Mouse (Mus musculus): ENCODE data around the gene Tfdp1.

Gene Tfdp1

DNA sequence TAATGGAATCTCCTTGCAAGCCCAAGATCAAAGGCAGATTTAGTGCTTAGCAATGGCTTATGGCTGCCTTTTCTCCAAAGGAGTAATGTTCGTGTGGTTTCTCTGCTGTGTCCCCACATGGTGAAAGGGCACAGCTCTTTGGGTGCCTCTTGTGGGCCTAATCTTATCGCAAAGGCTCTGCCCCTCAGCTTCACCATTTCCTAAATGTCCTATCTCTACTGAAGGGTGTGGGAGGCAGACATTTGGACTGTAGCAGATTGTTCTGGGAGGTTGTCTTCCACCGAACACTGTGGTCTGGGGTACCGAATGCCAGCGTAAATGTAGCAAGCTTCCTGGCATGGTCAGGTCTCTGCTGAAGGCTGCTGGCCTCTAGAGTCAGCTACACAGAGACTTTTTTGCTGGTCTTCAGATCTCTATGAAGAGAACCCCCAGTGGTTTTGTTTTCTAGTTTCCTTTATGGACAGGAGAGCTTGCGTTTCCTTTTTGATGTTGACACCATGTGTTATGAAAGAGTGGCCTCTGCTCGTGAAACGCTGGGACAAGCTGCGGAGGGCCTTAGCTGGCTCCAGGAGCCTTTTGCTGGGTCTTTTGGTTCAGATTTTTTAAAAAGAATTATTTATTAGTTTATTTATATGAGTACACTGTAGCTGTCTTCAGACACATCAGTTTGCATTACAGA is 14.7 kb downstream of the Tfdp1 start:
- no peak for DNase-seq (ENCODE audit: low read depth, low spot score)

DNA sequence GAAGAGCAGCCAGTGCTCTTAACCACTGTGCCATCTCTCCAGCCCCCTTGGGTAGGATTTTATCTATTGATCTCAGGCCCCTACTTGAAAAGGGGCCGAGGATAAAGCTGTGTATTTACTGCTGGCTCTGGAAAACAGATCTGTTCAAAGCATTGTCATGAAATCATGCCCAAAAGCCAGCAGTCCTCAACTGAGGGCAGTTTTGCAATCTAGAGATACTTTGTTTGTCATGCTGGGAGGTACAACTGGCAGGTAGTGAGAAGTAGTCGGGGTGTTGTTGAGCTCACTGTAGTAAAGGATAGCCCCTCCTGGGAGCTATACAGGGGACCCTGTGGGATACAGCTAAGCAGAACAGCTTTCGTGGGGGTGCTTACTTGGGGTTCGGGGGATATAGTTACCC is 15.3 kb downstream of the Tfdp1 start:
- no peak for DNase-seq (ENCODE audit: low read depth, low spot score)

DNA sequence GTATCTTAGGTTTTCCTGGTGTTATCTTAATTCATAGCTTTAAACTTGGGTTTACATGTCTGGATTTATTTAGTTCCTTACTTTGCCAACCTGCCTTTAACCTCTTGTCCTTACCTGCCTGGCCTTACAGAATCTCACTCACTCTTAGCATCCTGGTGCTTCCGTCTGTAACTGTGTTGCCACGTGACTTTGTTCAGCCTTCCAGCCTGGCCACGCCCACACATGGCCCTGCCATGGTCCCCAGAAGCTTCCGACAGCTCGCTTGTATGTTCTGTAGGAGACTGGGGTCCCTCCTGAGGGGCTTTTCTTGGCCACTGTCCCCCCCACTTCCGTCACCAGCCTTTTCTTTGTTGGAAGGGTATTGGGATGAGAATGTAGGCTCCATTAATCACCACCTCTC is 17.7 kb downstream of the Tfdp1 start:
- DNase-seq (ENCODE audit: low read depth, low spot score) = peak; percentile 58

DNA sequence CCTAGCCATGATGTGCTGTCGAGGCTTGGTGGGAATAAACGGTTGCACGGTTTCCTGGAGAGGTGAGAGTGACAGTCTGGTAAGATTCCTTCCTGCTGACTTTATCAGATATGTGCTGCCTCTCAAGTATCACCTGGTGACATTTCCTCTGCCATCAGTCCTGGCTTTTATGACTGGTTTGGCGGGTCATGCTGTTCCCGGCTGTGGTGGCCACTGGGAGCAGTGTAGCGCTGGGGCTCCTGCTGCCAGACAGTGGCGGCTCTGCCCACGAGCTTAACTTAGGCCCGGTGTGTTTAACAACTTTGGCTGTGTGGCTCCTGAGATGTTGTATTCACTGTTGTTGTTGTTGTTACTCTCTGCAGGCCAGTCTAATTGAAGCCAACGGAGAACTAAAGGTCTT is 18.1 kb downstream of the Tfdp1 start:
- no peak for DNase-seq (ENCODE audit: low read depth, low spot score)

DNA sequence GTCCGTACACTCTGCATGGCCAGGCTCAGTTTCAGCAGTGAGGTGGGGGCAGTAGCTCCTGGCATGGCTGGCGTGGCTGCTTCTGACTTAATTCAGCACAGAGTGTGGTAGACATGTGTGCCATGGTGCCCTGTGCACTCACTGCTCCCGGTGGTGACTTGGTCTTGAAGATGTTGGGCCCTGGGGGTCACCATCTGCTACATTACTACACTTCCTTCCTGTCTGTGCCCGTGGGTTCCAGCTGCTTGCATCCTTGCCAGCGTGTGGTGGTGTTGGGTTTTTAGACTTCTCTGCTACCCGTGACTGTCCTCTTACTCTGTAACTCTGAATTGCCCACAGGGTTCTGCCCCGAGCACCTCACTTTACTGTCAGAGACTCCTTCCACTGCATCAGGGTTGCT is 21.7 kb downstream of the Tfdp1 start:
- DNase-seq (ENCODE audit: low read depth, low spot score) = no peak

DNA sequence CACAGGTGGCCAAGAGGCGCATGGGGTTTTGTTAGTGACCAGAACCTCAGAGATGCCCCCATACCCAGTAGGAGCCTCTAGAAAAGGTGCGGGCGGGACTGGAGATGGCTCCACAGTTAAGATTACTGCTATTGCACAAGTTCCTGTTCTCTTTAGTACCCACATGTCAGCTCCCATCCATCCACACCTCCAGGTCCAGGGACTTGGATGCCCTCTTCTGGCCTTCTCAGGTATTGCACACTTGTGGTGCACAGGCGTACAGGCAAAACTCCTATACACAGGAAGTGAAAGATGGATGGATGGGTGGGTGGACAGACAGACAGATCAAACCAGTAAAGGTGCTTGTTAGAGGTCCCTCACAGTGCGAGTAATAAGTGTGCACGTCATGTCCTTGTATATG is 23.3 kb downstream of the Tfdp1 start:
- DNase-seq (ENCODE audit: low read depth, low spot score) = peak; percentile 82

GRCm38 (mm10) chr8:13373151-13373662 is 34.7 kb downstream of the Tfdp1 start:
- DNase-seq (ENCODE audit: low read depth, low spot score) = peak; percentile 17

DNA sequence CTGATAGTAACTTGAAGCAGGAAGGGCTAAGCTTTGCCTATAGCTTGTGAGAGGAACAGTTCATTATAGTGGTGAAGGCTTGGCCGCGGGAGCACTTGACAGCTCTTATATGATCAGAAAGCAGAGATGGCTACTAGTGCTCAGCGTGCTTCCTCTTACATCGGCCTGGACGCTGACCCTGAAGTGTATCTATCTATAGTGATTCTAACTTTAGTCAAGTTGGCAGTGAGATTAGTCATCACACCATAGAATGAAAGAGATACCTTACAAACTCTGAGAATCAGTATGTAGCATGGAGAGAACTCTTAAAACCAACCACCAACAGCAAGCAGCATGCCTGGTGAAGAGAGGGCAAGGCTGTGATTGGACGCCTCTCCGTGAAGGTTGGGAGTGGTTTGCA is 43.1 kb downstream of the Tfdp1 start:
- no peak for DNase-seq (ENCODE audit: low read depth, low spot score)

- no peak for DNase-seq (ENCODE audit: low read depth, low spot score)
These were observed 44.0 kb downstream of the Tfdp1 start for GRCm38 (mm10) chr8:13382536-13382935.

DNA sequence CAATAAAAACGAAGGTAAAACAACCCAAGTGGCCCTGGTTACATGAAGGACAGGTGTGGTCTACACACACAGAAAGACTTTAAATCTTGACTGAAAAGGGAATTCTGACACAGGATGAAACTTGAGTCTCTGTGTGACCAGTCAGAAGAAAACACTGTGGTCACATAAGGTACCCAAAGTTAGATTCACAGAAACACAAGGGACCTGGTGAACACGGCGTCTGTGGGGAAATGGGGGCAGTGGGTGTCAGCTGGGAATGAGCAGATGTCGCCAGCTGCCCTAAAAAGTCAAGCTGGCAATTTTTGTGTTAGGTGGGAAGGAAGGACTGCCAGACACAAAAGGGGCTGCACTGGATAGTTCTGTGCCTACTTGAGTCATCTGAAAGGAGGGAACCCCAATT is 44.4 kb downstream of the Tfdp1 start:
- no peak for DNase-seq (ENCODE audit: low read depth, low spot score)

DNA sequence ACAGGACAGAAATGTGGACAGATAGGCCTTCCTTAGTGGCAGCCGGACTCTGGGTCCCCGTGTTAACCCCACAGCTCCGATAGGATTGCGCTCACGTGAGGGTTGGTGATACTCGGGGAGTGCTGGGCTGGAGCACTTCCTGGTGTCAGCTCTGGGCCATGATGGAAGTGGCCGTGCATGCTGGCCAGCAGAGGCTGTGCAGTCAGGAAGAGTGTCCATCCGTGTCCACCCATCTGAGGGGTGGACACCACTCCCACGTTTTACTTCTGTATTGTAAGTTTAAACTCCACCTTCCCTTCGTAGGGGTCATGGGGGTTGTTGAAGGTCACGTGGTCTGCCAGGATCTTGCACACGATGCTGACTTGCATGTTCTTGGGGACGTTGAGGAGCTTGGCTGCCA is 47.8 kb downstream of the Tfdp1 start:
- no peak for DNase-seq (ENCODE audit: low read depth, low spot score)

GRCm38 (mm10) chr8:13387728-13388127 is 49.2 kb downstream of the Tfdp1 start:
- DNase-seq (ENCODE audit: low read depth, low spot score) = no peak

- DNase-seq (ENCODE audit: low read depth, low spot score) = no peak
These were observed 50.2 kb downstream of the Tfdp1 start for GRCm38 (mm10) chr8:13388744-13389143.

GRCm38 (mm10) chr8:13393869-13394268 is 55.3 kb downstream of the Tfdp1 start:
- no peak for DNase-seq (ENCODE audit: low read depth, low spot score)

GRCm38 (mm10) chr8:13396725-13397124 is 58.2 kb downstream of the Tfdp1 start, which contains the start of gene Atp4b:
TSS of gene Atp4b (minus strand) at chr8:13396825.
- DNase-seq (ENCODE audit: low read depth, low spot score) = no peak

DNA sequence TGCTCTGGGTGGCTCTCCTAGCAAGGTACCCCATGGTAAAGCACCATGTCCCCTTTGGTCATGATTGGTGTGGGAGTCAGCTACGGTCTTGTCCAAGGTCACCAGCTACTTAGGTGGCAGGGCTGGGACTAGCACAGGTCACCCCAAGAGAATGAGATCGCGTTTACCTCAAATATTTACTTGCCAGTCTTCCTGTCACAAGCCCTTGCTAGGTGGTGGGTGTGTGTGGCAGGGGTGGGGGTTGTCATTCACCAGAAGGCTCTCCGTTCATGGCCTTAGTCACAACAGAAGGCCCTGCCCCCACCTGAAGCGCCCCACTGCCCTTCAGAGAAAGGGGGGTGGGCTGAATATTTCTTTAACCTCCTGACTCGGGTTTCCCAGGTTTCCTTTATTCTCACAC is 65.0 kb downstream of the Tfdp1 start:
- no peak for DNase-seq (ENCODE audit: low read depth, low spot score)

GRCm38 (mm10) chr8:13404666-13405131 is 66.1 kb downstream of the Tfdp1 start, which contains the start of gene Grk1:
TSS of gene Grk1 (plus strand) at chr8:13405081.
- no peak for DNase-seq (ENCODE audit: low read depth, low spot score)

DNA sequence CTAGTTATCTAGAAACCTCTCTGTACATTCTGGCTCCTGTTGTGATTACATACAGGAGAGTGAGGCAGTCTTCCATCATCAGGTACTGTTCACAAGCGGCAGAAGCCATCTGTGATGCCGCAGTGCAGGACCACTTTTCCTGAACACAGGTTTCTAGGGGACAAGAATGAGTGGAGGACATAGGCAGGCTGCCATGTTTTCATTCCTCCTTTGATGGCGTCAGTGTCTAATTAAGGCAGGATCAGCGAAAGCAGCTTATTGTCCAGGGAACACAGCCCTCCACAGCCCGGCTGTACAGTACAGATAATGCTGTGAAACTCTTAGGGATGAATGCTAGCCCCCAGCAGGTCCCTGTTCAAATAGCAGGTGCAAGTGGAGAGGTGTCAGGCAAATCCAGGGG is 67.5 kb downstream of the Tfdp1 start:
- peak; percentile 51 for DNase-seq (ENCODE audit: low read depth, low spot score)

- DNase-seq (ENCODE audit: low read depth, low spot score) = peak; percentile 78
These were observed 73.0 kb downstream of the Tfdp1 start for GRCm38 (mm10) chr8:13411597-13411996.

GRCm38 (mm10) chr8:13412891-13413558 is 74.5 kb downstream of the Tfdp1 start:
- peak; percentile 74 for DNase-seq (ENCODE audit: low read depth, low spot score)

DNA sequence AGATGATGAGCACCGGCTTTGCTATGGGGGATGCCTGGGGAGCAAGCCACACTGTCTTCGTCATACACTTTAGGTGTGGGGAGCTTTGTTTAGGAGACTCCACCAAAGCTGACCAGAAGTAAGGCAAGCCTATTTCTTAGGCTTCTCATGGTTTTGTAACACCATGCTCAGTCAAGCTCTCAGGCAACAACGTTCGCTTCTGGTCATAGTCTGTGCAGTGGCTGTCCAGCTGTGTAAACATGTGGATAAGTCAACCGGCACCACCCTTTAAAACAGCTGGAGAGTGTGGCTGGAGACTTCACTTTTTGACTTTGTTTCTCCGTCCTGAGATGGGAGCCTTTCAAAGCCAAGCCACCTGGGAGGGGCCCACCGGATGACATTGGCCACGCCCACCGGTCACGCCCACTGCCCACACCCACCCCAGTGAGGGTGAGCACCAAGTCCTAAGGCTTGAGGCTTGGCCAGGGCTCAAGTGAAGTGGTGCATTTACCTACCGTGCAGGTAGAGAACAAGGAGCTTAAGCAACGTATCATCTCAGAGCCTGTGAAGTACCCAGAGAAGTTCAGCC is 75.4 kb downstream of the Tfdp1 start:
- DNase-seq (ENCODE audit: low read depth, low spot score) = no peak

DNA sequence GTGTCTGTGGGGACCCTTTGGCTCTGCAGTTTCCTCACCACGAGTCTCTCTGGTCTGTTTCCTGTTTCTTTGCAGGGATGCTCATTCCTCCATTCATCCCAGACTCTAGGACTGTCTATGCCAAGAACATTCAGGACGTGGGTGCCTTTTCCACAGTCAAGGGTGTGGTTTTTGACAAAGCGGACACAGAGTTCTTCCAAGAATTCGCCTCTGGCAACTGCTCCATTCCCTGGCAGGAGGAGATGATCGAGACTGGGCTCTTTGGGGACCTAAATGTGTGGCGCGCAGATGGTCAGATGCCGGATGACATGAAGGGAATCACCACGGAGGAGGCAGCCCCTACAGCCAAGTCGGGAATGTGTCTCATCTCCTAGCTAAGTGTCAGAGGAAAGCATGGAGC is 77.3 kb downstream of the Tfdp1 start:
- no peak for DNase-seq (ENCODE audit: low read depth, low spot score)
